Mouse (Mus musculus) CD8-positive naive resting alpha-beta T cell, adult 2 months (primary cell): ENCODE measurements at regions not wholly inside any gene's neighbourhood (a gene's known extent, or its start where the extent isn't known, plus 50 kb on each side); places are given as distances from the start of the nearest gene placed in this dataset.
A peak's percentile ranks its signal among the peaks of the same experiment; 100 is the strongest.
"Not testable (repeated sequence)": the region's sequence is repeated elsewhere in the genome, so short reads cannot be mapped to it uniquely, and the experiment has no call there.

Source experiments
- DNase-seq, 2 experiments: peaks; one replicate each; pipeline ENCODE4 v3.0.0; 2022; ENCODE audit warnings: low read depth in 2 of 2, low spot score in 2 of 2

GRCm38 (mm10) chr4:9724801-9725200 lies 1149.5 kb upstream of the 2610301B20Rik start:
- DNase-seq = not testable (repeated sequence)

- DNase-seq = no peak
These were observed 1136.6 kb upstream of the 2610301B20Rik start for GRCm38 (mm10) chr4:9737691-9738090.

GRCm38 (mm10) chr4:9747411-9747938 lies 1126.8 kb upstream of the 2610301B20Rik start:
- no peak for DNase-seq

- DNase-seq = no peak
These were observed 1126.2 kb upstream of the 2610301B20Rik start for GRCm38 (mm10) chr4:9748110-9748509.

GRCm38 (mm10) chr4:9749877-9750276 lies 1124.4 kb upstream of the 2610301B20Rik start:
- DNase-seq = no peak

- DNase-seq = no peak
These were observed 1123.9 kb upstream of the 2610301B20Rik start for GRCm38 (mm10) chr4:9750404-9750803.

GRCm38 (mm10) chr4:9763321-9763720 lies 1111.0 kb upstream of the 2610301B20Rik start:
- no peak for DNase-seq

GRCm38 (mm10) chr4:9769633-9770205 lies 1104.6 kb upstream of the 2610301B20Rik start:
- no peak for DNase-seq

GRCm38 (mm10) chr4:9770372-9771102 lies 1103.8 kb upstream of the 2610301B20Rik start:
- peak in 1 of 2 experiments; percentile 0 for DNase-seq

GRCm38 (mm10) chr4:9771103-9771474 lies 1103.2 kb upstream of the 2610301B20Rik start:
- DNase-seq = peak in 1 of 2 experiments; percentile 4

- no peak for DNase-seq
These were observed 1095.9 kb upstream of the 2610301B20Rik start for GRCm38 (mm10) chr4:9778391-9778790.

GRCm38 (mm10) chr4:9779594-9779993 lies 1094.7 kb upstream of the 2610301B20Rik start:
- no peak for DNase-seq

- no peak for DNase-seq
These were observed 1094.1 kb upstream of the 2610301B20Rik start for GRCm38 (mm10) chr4:9780179-9780578.

- no peak for DNase-seq
These were observed 1093.0 kb upstream of the 2610301B20Rik start for GRCm38 (mm10) chr4:9781318-9781717.

GRCm38 (mm10) chr4:9787795-9788365 lies 1086.4 kb upstream of the 2610301B20Rik start:
- DNase-seq = no peak

GRCm38 (mm10) chr4:9790478-9790877 lies 1083.8 kb upstream of the 2610301B20Rik start:
- DNase-seq = no peak
